Mouse (Mus musculus): ENCODE measurements at regions not wholly inside any gene's neighbourhood (a gene's known extent, or its start where the extent isn't known, plus 50 kb on each side); places are given as distances from the start of the nearest gene placed in this dataset.

DNA sequence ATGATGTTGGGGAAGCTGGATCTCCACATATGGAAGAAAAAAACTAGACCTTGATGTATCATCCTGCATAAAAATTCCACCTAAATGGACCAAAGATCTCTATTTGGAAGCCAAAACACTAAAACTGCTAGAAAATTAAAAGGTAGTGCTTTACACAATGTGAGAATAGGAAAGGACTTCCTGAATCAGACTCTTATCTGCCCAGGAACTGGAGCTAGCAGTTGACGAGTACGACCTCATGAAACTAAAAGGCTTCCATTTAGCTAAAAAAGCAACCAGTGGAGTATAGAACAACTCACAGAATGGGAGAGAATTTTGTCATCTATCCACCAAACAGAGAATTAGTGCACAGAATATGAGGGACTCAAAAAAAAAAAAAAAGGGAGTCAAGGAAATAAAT, 191.6 kb upstream of the Itga4 start:
- H3K4me3 ChIP-seq: no peak overlapping the region
- H3K9me3 ChIP-seq: no peaks in the 10 kb centered on the region
- 89% methylated on average over 2 of the region's 2 CpGs for WGBS
- no peaks in the 10 kb centered on the region for H3K36me3 ChIP-seq (replicated peaks)
- no peak overlapping the region for H3K27ac ChIP-seq
- DNase-seq (ENCODE audit: extremely low spot score, low spot score): no peak
- H3K27me3 ChIP-seq (ENCODE audit: poor library complexity, severe bottlenecking): no peaks in the 10 kb centered on the region
- peaks cover 8% of the 10 kb centered on the region; the same call in 1 of the 2 replicates for H3K4me1 ChIP-seq

DNA sequence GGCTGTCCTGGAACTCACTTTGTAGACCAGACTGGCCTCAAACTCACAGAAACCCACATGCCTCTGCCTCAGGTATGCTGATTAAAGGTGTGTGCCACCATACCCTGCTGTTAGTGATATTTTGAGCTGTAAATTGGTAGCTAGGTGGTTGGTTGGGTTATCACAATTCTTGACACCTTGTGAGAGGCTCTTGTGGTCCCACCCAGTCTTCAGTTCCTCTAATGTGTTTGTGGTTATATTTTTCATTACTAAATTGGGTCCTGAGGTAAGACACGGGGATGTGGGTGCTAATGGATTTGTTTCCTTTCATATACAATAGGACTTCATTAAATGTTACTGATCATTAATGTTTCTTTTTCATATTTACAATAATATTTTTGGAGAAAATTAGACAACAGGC, 189.9 kb upstream of the Itga4 start:
- Histone ChIP-seq H3K4me1 (no peaks in the 10 kb centered on the region), H3K27ac (no peak overlapping the region), H3K9me3 (no peaks in the 10 kb centered on the region), H3K27me3 (ENCODE audit: poor library complexity, severe bottlenecking) (no peaks in the 10 kb centered on the region), H3K36me3 (replicated peaks) (no peaks in the 10 kb centered on the region), H3K4me3 (no peak overlapping the region)
- DNase-seq (ENCODE audit: extremely low spot score, low spot score): no peak
- 89% methylated on average over 1 of the region's 1 CpGs for WGBS

DNA sequence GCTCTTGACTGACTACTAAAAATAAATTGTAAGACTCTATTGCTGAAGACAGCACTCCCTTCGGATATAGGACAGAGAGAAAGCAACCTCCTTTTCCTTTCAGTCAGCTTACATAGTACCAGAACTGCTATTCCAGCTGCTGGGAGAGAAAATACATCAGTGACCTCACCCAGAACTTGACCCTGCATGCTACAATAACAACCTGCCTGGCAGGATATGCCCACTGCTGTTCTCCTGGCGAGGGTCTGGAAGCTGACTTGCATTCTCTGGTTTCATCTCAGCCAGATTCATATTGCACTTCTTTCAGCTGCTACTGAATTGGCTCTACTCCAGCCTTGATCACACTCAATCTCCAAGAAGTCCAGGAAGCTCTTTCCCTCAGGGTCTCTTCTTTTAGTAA, 179.1 kb upstream of the Itga4 start:
- no peak for DNase-seq (ENCODE audit: extremely low spot score, low spot score)
- Histone ChIP-seq H3K27ac (no peak overlapping the region), H3K27me3 (ENCODE audit: poor library complexity, severe bottlenecking) (no peaks in the 10 kb centered on the region), H3K9me3 (no peaks in the 10 kb centered on the region), H3K4me1 (no peaks in the 10 kb centered on the region), H3K4me3 (no peak overlapping the region), H3K36me3 (replicated peaks) (no peaks in the 10 kb centered on the region)
- WGBS: 54% methylated on average over 2 of the region's 2 CpGs

DNA sequence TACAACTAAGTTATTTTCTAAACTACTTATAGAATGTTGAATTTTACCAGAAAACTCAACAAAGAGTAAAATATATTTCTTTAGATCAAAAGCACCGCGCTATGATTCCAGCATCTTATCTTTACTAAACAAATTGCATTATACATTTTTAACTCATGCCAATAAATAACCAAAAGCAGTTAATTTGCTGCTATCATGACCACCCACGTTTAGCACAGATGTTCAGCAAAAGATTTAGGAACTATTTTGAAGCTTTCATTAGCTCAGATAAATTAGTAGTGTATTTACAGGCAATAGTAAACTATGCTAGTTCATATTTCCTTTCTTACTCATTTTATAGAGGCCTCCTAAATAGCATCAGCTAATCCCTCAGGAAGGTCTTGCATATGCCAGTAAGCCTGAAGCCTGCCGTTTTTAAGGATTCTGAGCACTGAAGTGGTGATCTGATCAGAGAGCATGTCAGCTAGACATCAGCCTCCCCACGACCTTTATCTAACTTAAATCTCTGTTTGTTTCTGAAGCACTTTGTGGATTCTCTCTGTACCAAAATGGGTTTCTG, 176.3 kb upstream of the Itga4 start:
- WGBS: 77% methylated on average over 5 of the region's 5 CpGs
- Histone ChIP-seq H3K36me3 (replicated peaks) (no peaks in the 10 kb centered on the region), H3K27me3 (ENCODE audit: poor library complexity, severe bottlenecking) (no peaks in the 10 kb centered on the region), H3K27ac (no peak overlapping the region), H3K4me3 (no peak overlapping the region), H3K9me3 (no peaks in the 10 kb centered on the region), H3K4me1 (no peaks in the 10 kb centered on the region)
- DNase-seq (ENCODE audit: extremely low spot score, low spot score): no peak

DNA sequence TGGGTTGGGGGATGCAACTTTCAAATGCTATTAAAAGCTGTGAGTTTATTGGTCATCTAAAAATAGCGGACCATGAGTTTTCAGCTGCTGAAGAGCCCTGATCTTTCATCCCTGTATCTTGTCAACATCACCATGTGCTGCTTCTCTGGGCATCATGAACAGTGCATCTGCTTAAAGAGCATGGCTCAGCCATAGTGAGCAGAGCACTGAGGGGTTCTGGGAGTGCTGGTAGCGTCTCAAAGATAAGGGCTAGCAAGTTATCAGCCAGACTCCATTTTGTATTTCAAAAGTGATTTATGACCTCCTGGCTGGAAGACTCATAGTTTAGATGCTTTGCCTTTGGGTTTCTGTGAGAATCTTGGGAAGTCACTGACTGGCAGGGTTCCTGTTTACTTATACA, 173.5 kb upstream of the Itga4 start:
- no peak for DNase-seq (ENCODE audit: extremely low spot score, low spot score)
- WGBS: 89% methylated on average over 2 of the region's 2 CpGs

DNA sequence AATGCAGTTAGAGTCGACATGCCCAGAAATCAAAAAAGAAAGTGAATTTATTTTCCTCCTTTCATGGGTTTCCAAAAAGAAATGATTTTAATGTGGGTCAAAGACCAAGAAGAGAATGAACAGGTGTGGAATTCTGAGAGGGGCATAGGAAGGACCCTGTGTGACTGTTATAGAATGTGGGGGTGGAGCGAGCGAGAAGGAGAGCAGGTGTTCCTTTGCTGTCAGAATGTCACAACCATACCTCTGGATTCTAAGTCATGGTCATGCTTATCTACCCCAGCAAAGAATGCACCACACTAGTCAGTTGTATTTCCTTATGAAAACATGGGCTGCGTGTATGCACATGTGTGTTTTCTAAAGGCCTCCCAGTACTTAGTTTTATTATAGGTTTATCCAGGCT, 168.9 kb upstream of the Itga4 start:
- no peak for DNase-seq (ENCODE audit: extremely low spot score, low spot score)
- 98% methylated on average over 4 of the region's 4 CpGs for WGBS
- H3K4me3 ChIP-seq: no peak overlapping the region
- H3K36me3 ChIP-seq (replicated peaks): no peaks in the 10 kb centered on the region
- H3K4me1 ChIP-seq: peaks cover 6% of the 10 kb centered on the region; the same call in 1 of the 2 replicates
- no peak overlapping the region for H3K27ac ChIP-seq
- no peaks in the 10 kb centered on the region for H3K9me3 ChIP-seq
- H3K27me3 ChIP-seq (ENCODE audit: poor library complexity, severe bottlenecking): no peaks in the 10 kb centered on the region

More for the DNA sequence above, 173.5 kb upstream of the Itga4 start:
- H3K4me1 ChIP-seq: no peaks in the 10 kb centered on the region
- H3K27me3 ChIP-seq (ENCODE audit: poor library complexity, severe bottlenecking): no peaks in the 10 kb centered on the region
- no peaks in the 10 kb centered on the region for H3K36me3 ChIP-seq (replicated peaks)
- no peak overlapping the region for H3K27ac ChIP-seq
- H3K9me3 ChIP-seq: no peaks in the 10 kb centered on the region
- H3K4me3 ChIP-seq: no peak overlapping the region

DNA sequence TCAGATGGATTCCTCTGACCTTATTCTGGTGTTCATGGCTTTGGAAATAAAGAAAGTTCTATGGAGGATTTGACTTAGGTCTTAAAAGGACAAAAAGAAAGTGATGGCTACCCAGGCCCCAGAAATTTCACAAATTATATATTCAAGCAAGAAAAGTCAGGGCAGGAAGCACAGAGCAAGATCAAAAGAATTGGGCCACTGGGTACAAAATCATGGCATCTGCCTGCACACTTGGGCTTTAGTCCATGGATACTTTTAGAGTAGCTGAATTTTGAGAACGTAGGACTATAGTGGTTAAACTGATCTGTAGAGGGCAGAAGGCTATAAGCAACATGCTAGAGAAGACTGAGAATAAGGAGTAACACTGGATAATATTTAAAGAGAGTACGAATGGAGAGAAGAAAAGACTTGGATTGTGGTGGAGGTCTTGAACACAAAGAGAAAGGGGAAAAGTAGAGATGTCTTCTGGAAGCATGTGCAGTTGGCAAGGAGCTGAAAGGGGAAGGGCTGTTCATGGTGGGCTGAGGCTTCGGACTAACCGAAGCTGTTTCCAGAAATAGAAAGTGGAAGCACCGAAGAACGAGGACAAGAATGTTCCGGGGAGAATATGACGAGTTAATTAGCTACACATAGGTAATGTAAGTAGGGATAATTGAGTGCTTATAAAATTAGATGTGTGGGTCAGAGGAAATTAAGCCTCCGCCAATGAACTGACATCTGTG, 168.2 kb upstream of the Itga4 start:
- Histone ChIP-seq H3K4me1 (peaks cover 6% of the 10 kb centered on the region; the same call in 1 of the 2 replicates), H3K27me3 (ENCODE audit: poor library complexity, severe bottlenecking) (no peaks in the 10 kb centered on the region), H3K4me3 (no peak overlapping the region), H3K27ac (no peak overlapping the region; the same call in 1 of the 2 replicates), H3K9me3 (no peaks in the 10 kb centered on the region), H3K36me3 (replicated peaks) (no peaks in the 10 kb centered on the region)
- DNase-seq (ENCODE audit: extremely low spot score, low spot score): no peak
- 76% methylated on average over 9 of the region's 9 CpGs for WGBS

DNA sequence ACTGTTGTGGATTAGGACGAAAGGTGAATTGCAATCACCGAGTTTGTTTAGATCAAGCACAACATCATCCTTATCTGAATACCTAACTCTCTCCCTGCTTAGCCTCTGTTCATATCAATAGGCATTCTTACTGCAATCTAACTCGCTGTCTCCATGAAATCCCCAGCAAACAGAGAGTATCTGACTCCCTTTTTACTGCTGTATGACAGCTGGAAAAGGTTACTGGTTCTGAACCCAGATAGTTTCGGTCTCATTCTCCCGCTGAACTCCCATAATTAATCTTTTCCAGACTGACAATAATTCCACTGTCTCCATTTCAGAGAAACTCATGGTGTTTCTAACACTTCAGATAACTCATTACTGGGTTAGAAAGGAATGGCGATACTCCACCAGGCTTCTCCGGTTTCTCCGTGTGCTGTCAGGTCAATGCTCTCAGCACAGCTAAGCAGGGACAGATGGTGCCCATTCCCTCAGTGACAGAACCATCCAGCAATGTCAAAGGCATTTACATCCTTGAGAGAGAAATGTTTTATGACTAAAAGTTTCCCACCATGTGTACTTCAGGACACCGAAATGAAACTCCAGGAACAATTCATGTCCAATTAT, 167.5 kb upstream of the Itga4 start:
- Histone ChIP-seq H3K27me3 (ENCODE audit: poor library complexity, severe bottlenecking) (no peaks in the 10 kb centered on the region), H3K9me3 (no peaks in the 10 kb centered on the region), H3K4me3 (no peak overlapping the region), H3K4me1 (peaks cover 6% of the 10 kb centered on the region; the same call in 1 of the 2 replicates), H3K27ac (no peak overlapping the region), H3K36me3 (replicated peaks) (no peaks in the 10 kb centered on the region)
- no peak for DNase-seq (ENCODE audit: extremely low spot score, low spot score)
- 74% methylated on average over 9 of the region's 9 CpGs for WGBS

DNA sequence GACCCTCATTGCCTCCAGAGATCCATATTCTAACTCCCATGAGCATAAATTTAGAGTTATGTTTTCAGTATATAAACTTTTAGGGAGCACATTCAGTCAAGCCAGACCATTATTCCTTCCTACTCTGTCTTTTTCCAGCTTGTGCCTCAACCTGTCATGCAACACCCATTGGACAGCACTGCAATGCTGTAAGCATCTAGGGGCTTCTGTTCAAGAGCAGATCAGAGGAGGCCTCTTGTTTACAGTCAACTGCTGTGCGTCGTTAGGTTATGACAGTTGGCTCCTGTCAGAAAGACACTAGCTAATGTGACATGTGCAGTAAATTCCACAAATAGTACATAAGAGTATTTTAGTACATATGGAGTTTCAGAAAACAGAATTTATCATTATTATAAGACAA, 165.0 kb upstream of the Itga4 start:
- WGBS: 96% methylated on average over 2 of the region's 2 CpGs
- no peaks in the 10 kb centered on the region for H3K36me3 ChIP-seq (replicated peaks)
- DNase-seq (ENCODE audit: extremely low spot score, low spot score): no peak
- H3K27ac ChIP-seq: no peak overlapping the region
- peaks cover 6% of the 10 kb centered on the region; the same call in 1 of the 2 replicates for H3K4me1 ChIP-seq
- H3K9me3 ChIP-seq: no peaks in the 10 kb centered on the region
- no peaks in the 10 kb centered on the region for H3K27me3 ChIP-seq (ENCODE audit: poor library complexity, severe bottlenecking)
- no peak overlapping the region for H3K4me3 ChIP-seq

DNA sequence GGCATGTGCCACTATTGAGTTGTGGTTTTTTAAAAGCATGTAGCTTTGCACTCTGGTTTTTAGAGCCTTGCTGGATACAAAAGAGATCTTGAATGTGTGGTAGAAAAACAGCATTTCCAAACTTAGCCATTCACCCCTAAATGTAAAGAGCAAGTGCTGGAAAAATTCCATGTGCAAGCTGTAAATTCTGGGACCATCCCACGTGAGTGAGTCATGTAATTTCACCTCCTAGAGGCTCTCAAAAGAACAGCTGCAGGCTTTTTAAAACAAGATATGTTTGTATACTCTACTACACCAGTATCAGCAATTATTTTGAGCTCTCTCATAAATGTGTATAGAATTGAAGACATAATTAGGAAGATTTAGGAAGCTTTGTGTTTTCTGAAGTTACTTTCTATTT, 160.9 kb upstream of the Itga4 start:
- H3K27ac ChIP-seq: no peak overlapping the region
- DNase-seq (ENCODE audit: extremely low spot score, low spot score): no peak
- 45% methylated on average over 1 of the region's 1 CpGs for WGBS

DNA sequence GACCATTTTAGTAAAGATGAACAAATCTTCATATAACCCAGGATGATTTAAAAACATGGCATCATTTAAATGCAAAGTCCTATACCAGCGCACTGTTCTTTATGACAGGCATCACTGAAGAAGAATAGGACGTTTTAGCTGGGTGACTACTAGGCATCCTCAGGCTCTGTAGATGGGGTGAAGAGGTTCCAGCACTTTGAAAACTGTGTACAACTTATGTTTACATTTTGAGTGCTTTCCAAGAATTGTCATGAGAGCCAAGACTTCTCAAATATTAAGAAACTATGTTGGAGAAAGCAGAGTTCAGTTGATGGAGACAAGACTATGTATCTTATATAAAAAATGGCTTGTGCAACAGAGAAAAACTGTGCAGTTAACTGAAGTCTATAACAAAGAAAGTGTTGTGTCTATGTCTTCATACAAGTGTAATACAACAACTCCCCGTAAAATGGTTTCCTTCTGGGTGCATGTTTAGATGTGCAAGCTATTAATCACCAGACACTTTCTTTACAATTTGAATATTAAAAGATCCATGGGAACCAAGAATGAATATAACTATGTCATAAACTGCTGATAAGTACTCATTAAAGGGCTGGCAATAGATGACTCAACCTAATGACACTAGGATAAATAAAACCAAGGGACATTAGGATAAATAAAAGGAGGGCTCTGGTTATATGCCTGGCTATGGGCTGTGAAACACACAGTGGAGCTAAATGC, 158.5 kb upstream of the Itga4 start:
- no peaks in the 10 kb centered on the region for H3K9me3 ChIP-seq
- H3K4me3 ChIP-seq: no peak overlapping the region
- WGBS: 88% methylated on average over 3 of the region's 3 CpGs
- H3K27me3 ChIP-seq (ENCODE audit: poor library complexity, severe bottlenecking): no peaks in the 10 kb centered on the region
- no peaks in the 10 kb centered on the region for H3K36me3 ChIP-seq (replicated peaks)
- H3K27ac ChIP-seq: no peak overlapping the region
- H3K4me1 ChIP-seq: 0 out of 2 replicates have a peak, but pooled peaks cover 2% of the 10 kb centered on the region
- no peak for DNase-seq (ENCODE audit: extremely low spot score, low spot score)

More for the DNA sequence above, 160.9 kb upstream of the Itga4 start:
- Histone ChIP-seq H3K4me1 (0 out of 2 replicates have a peak, but pooled peaks cover 2% of the 10 kb centered on the region), H3K4me3 (no peak overlapping the region), H3K27me3 (ENCODE audit: poor library complexity, severe bottlenecking) (no peaks in the 10 kb centered on the region), H3K36me3 (replicated peaks) (no peaks in the 10 kb centered on the region), H3K9me3 (no peaks in the 10 kb centered on the region)

DNA sequence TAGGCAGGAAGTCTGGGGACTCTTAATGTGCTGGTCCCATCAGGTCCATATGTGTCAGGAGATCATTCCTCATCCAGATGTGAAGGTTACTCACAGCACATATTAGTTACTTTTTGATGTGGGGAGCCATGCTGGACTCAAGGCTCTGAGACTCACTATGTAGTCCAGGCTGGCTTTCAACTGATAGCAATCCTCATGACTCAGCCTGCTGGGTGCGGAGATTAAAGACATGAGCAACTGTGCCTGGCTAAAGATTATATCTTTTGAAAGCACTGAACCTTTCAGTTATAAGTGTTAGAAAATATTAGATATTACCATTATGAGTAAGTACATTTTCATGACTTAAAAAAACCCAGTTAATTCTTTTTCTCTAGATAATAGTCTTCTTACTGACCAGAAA, 155.6 kb upstream of the Itga4 start:
- H3K27ac ChIP-seq: no peak overlapping the region
- H3K36me3 ChIP-seq (replicated peaks): no peaks in the 10 kb centered on the region
- no peaks in the 10 kb centered on the region for H3K9me3 ChIP-seq
- 93% methylated on average over 1 of the region's 1 CpGs for WGBS
- no peak for DNase-seq (ENCODE audit: extremely low spot score, low spot score)
- H3K4me1 ChIP-seq: 0 out of 2 replicates have a peak, but pooled peaks cover 2% of the 10 kb centered on the region
- H3K4me3 ChIP-seq: no peak overlapping the region
- no peaks in the 10 kb centered on the region for H3K27me3 ChIP-seq (ENCODE audit: poor library complexity, severe bottlenecking)

DNA sequence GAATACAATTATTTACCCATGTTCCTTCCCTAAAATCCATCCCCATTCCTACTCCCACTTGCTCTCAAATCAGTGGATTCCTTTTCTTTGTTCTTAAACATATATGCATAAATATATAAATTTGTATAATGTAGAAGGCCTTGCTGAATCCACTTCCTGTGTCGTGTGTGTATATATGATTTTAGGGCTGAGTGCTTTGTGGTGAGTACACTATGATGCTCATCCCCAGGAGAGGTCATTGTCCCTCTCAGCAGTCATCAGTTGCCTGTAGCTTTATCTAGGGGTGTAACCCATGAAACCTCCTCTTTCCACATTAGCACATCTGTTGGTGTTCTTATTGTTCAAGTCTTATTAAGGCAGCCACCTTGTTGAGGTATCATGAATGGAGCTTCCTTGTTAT, 143.6 kb upstream of the Itga4 start:
- Histone ChIP-seq H3K27ac (no peak overlapping the region), H3K4me3 (no peak overlapping the region), H3K36me3 (replicated peaks) (no peaks in the 10 kb centered on the region), H3K4me1 (no peaks in the 10 kb centered on the region), H3K9me3 (no peaks in the 10 kb centered on the region), H3K27me3 (ENCODE audit: poor library complexity, severe bottlenecking) (no peaks in the 10 kb centered on the region)
- 88% methylated on average over 1 of the region's 1 CpGs for WGBS
- DNase-seq (ENCODE audit: extremely low spot score, low spot score): no peak

All from forebrain, embryonic 10.5 days (tissue).